Mouse (Mus musculus) stomach, postnatal 0 days (tissue): ENCODE data around the gene Actn2.

Experiments
- CTCF ChIP-seq: IDR thresholded peaks from 2 replicates; pipeline ENCODE4 v1.5.1; 2016; ENCODE audit warnings: antibody characterized with exemption, low read depth, mild to moderate bottlenecking, moderate library complexity
- EP300 ChIP-seq: optimal IDR thresholded peaks from 2 replicates; pipeline ENCODE3; 2016; ENCODE audit warnings: antibody characterized with exemption

DNA sequence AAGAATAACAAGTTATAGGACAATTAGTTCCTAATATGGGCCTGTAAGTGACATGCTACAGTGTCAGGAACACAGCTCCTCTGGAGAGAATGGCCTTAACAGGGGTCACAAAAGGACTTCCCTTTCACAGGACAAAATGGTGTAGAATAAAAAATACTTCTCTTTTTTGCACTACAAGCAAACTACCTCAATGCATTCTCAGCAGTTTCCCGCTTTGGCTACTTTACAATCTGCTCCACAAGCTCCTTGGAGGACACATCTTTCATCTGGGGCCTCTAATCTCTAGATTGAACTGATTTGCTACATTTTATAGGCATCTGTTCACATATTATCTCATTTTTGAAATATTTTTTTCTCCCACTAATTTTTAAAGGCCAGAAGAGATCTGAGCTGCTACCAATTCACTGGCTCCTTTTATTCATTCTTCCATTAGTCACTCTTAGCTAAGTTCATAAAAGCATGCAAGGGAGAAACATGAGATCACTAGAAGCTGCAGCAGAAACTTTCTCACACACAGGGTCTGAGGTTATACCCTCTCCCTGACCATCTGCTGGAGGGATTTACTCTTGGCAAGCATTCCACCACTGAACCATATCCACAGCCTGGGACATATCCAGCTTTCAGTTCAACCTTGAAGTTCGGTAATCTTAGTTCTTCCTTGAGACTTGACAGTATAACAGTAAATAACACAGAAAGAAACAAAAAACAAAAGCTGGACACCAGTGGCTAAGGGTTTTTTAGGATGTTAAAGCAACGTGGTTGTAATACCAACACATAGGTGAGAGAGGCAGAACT lies 84.5 kb downstream of the Actn2 start:
- TF ChIP-seq CTCF: no peak
- no peak for TF ChIP-seq EP300
